Mouse (Mus musculus): ENCODE measurements around the gene Fgf10.

The Fgf10 gene

DNA sequence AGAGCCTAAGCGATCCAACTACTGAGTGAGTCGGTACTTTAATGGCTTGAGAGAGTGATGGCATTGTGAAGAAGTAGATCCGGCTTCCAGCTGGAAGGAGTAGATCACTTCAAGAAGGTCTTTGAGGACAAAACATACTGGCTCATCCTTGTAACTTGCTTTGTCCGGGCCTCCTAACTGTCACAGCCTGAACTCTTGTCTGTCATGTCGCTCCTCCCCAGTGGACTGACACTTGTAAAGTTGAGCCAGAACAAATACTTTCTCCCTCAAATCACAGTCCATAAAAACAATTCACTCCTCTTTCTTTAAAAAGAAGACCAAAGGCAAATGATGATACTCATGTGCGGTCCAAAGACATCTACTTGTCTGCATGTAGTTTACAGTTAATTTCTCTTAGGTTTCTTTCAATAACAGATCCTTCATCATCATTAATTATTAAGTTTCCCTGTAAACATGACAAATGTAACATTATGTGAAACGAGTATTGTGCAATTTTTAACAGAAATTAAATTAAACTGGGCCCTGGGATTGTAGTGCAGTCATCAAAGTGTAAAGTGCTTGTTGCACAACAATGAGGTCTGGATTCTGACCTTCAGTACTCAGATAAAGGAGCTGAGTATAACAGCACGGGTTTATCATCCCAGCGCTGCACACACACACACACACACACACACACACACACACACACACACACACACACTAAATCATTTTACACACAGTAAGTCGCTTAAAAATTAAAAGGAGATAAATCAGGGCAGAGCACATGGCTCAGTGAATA is 159.2 kb downstream of the Fgf10 start:
- in situ Hi-C loops (cut with MboI, MseI) = no loop called here

DNA sequence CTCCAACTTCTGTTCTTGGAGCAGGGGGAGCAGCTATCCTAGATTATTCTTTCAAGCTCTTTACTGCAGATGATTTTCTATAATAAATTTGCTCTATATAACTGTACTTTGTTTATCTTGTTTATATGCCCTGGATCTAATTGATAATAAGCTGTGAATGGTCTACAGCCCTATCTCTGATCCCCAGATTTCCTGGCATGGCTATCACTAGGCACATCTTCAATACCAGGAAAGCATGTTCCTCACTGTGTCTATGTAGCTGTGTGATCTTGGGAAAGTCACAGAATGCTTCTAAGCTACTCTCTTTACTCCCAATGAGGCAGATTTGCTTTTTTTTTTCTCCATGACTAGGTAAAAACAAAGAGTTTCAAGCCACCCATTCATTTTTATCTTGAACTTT is 164.4 kb downstream of the Fgf10 start:
- in situ Hi-C loops (cut with MboI, MseI) = no loop called here

DNA sequence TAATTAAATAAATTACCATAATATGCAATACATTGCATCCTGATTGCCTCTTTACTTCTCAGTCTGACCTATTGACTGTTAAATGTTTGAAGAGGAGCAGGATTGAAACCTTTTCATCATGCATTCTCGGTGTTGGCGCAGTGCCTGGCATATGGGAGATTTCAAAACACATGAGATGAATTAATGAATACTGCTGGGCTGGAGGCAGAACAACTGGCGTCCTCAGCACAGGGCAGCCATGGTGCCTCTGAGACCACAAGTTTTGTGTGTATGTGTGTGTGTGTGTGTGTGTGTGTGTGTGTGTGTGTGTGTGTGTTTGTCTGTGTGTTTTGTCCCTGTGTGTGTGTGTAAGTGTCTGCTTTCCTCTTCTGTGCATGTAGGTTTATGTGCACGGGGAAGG is 165.5 kb downstream of the Fgf10 start:
- in situ Hi-C loops (cut with MboI, MseI) = no loop called here
